Mouse (Mus musculus) heart, postnatal 0 days (tissue): ENCODE measurements at regions not wholly inside any gene's neighbourhood (a gene's known extent, or its start where the extent isn't known, plus 50 kb on each side); places are given as distances from the start of the nearest gene placed in this dataset.

Experiments used
- CTCF ChIP-seq: IDR thresholded peaks from 2 replicates; pipeline ENCODE4 v1.5.1; 2016; ENCODE audit warnings: antibody characterized with exemption, control low read depth, low read depth
- EP300 ChIP-seq: IDR thresholded peaks from 2 replicates; pipeline ENCODE4 v1.6.1; 2016; ENCODE audit warnings: antibody characterized with exemption, low read depth

DNA sequence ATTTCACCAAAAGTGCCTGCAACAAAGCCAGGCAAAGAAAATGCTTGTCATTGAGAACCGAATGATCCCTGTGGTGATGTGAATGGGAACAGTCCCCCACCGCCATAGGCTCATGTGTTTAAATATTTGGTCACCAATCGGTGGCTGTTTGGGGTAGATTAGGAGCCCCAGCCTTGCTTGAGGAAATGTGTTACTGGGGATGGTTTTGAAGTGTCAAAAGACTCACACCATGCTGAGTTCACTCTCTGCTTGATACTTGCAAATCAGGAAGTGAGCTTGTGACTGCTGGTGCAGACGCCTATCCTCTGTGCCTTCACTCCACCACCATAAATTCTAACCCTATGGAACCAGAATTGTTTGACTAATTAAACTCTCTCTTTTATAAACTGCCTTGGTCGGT, 305.1 kb upstream of the Map3k7 start:
- TF ChIP-seq CTCF (no peak), EP300 (no peak)
